Mouse (Mus musculus) myocyte (in vitro differentiated cells): Measurements from ENCODE around the gene Lgals7. TPM values are rescaled to one million over a fixed set of nuclear protein-coding genes. Genes with fewer than 3 reads are reported as not detected.
A peak's percentile ranks its signal among the peaks of the same experiment; 100 is the strongest.

Source experiments
- H3K27me3 ChIP-seq: one replicate; pipeline ENCODE4 v1.6.1; 2011; ENCODE audit not compliant: control insufficient read depth, insufficient read depth, insufficient read length
- H3K36me3 ChIP-seq: one replicate; pipeline ENCODE4 v1.6.1; 2011; ENCODE audit not compliant: control insufficient read depth, insufficient read depth
- H3K4me2 ChIP-seq: one replicate; pipeline ENCODE4 v1.6.1; 2011; ENCODE audit warnings: low read depth, control low read depth
- H3K4me3 ChIP-seq: one replicate; pipeline ENCODE4 v1.5.1; 2011; ENCODE audit warnings: mild to moderate bottlenecking, control low read depth, moderate library complexity
- H3K79me2 ChIP-seq: one replicate; pipeline ENCODE4 v1.6.1; 2011; ENCODE audit not compliant: control insufficient read depth, insufficient read depth
- H3ac ChIP-seq: one replicate; pipeline ENCODE4 v1.6.1; 2011; ENCODE audit not compliant: control insufficient read depth, insufficient read length
- CEBPB ChIP-seq: IDR thresholded peaks from 2 replicates; pipeline ENCODE4 v1.6.1; 2011; ENCODE audit warnings: mild to moderate bottlenecking, moderate library complexity; ENCODE audit not compliant: poor library complexity, insufficient read depth, severe bottlenecking
- E2F4 ChIP-seq: IDR thresholded peaks from one replicate; pipeline ENCODE4 v1.6.1; 2011; ENCODE audit warnings: mild to moderate bottlenecking, control low read depth, moderate library complexity; ENCODE audit not compliant: insufficient read depth
- MAX ChIP-seq: IDR thresholded peaks from one replicate; pipeline ENCODE4 v1.6.1; 2011; ENCODE audit warnings: low read depth, mild to moderate bottlenecking, control low read depth
- MYOD1 ChIP-seq, 3 experiments: IDR thresholded peaks; one replicate each; pipeline ENCODE4 v1.6.1; 2011; ENCODE audit warnings: control low read depth in 2 of 3, low read depth in 2 of 3, mild to moderate bottlenecking in 2 of 3, moderate library complexity in 1 of 3; ENCODE audit not compliant: insufficient read length in 2 of 3, control insufficient read depth in 1 of 3
- MYOG ChIP-seq, 3 experiments: IDR thresholded peaks; one replicate each; pipeline ENCODE4 v1.6.1; 2011; ENCODE audit warnings: control low read depth in 2 of 3, low read depth in 2 of 3, mild to moderate bottlenecking in 2 of 3; ENCODE audit not compliant: insufficient read length in 2 of 3, control insufficient read depth in 1 of 3, insufficient read depth in 1 of 3
- POLR2A ChIP-seq: IDR thresholded peaks from one replicate; pipeline ENCODE4 v1.6.1; 2011; ENCODE audit warnings: low read depth, mild to moderate bottlenecking, control low read depth, moderate library complexity; ENCODE audit not compliant: insufficient read length
- POLR2AphosphoS2 ChIP-seq: IDR thresholded peaks from one replicate; pipeline ENCODE4 v1.6.1; 2011; ENCODE audit warnings: low read depth, control low read depth; ENCODE audit not compliant: insufficient read length
- REST ChIP-seq: IDR thresholded peaks from one replicate; pipeline ENCODE4 v1.6.1; 2011; ENCODE audit warnings: mild to moderate bottlenecking, control low read depth, moderate library complexity; ENCODE audit not compliant: insufficient read depth, insufficient read length
- SRF ChIP-seq: IDR thresholded peaks from one replicate; pipeline ENCODE4 v1.6.1; 2011; ENCODE audit warnings: low read depth; ENCODE audit not compliant: control insufficient read depth, insufficient read length
- TCF12 ChIP-seq: IDR thresholded peaks from one replicate; pipeline ENCODE4 v1.6.1; 2011; ENCODE audit warnings: mild to moderate bottlenecking, control low read depth; ENCODE audit not compliant: poor library complexity, insufficient read depth, severe bottlenecking
- TCF3 ChIP-seq: IDR thresholded peaks from one replicate; pipeline ENCODE4 v1.6.1; 2011; ENCODE audit warnings: low read depth, control low read depth; ENCODE audit not compliant: insufficient read length
- USF1 ChIP-seq: IDR thresholded peaks from one replicate; pipeline ENCODE4 v1.6.1; 2011; ENCODE audit warnings: low read depth, mild to moderate bottlenecking, control low read depth, moderate library complexity
- polyA plus RNA-seq: library from polyadenylated mRNA; unstranded; fragments of >200 nt; fragmentation: generic; extraction: Trizol; gene quantifications from one replicate; pipeline ENCODE4 v1.2.1, GENCODE M21; 2012; ENCODE audit warnings: missing spikeins

Lgals7 gene
- polyA plus RNA-seq, 1 experiment, result 0.50 TPM

GRCm38 (mm10) chr7:28907195-28907594 lies 43.5 kb downstream of the Lgals7 start:
- Histone ChIP-seq H3K36me3 (peaks cover 70% of the 10 kb centered on the region), H3K27me3 (no peaks in the 10 kb centered on the region), H3K4me2 (no peak overlapping the region), H3K79me2 (no peaks in the 10 kb centered on the region), H3ac (no peak overlapping the region), H3K4me3 (no peak overlapping the region)
- TF ChIP-seq SRF (no peak), POLR2AphosphoS2 (peak; percentile 47), MYOD1 (IDR thresholded peaks at IDR 0.05; ENCODE audit: control insufficient read depth in 1 of 3, insufficient read length in 2 of 3, low read depth in 2 of 3) (no peak), REST (no peak)

GRCm38 (mm10) chr7:28911632-28912031 lies 48.0 kb downstream of the Lgals7 start:
- no peak overlapping the region for H3ac ChIP-seq
- TF ChIP-seq POLR2AphosphoS2, result no peak
- no peak for TF ChIP-seq MYOG (IDR thresholded peaks at IDR 0.05; ENCODE audit: control insufficient read depth in 1 of 3, insufficient read depth in 1 of 3, insufficient read length in 2 of 3, low read depth in 2 of 3)
- no peak for TF ChIP-seq POLR2A
- no peak for TF ChIP-seq MYOD1 (IDR thresholded peaks at IDR 0.05; ENCODE audit: control insufficient read depth in 1 of 3, insufficient read length in 2 of 3, low read depth in 2 of 3)
- TF ChIP-seq REST, result no peak
- TF ChIP-seq USF1, result no peak
- no peak for TF ChIP-seq SRF
- TF ChIP-seq MAX, result no peak
- TF ChIP-seq CEBPB, result no peak
- no peak for TF ChIP-seq TCF12
- TF ChIP-seq TCF3, result no peak
- no peak for TF ChIP-seq E2F4
- no peak overlapping the region for H3K4me2 ChIP-seq
- H3K27me3 ChIP-seq, result no peaks in the 10 kb centered on the region
- no peak overlapping the region for H3K4me3 ChIP-seq
- H3K36me3 ChIP-seq, result peaks cover 75% of the 10 kb centered on the region
- no peaks in the 10 kb centered on the region for H3K79me2 ChIP-seq

GRCm38 (mm10) chr7:28913171-28913570 lies 49.5 kb downstream of the Lgals7 start:
- Histone ChIP-seq H3K79me2 (no peaks in the 10 kb centered on the region), H3K4me3 (no peak overlapping the region), H3K27me3 (no peaks in the 10 kb centered on the region), H3K4me2 (no peak overlapping the region), H3K36me3 (peaks cover 65% of the 10 kb centered on the region), H3ac (no peak overlapping the region)
- TF ChIP-seq MYOG (IDR thresholded peaks at IDR 0.05; ENCODE audit: control insufficient read depth in 1 of 3, insufficient read depth in 1 of 3, insufficient read length in 2 of 3, low read depth in 2 of 3), result no peak
- TF ChIP-seq TCF12, result no peak
- TF ChIP-seq SRF, result no peak
- TF ChIP-seq REST, result no peak
- no peak for TF ChIP-seq MAX
- no peak for TF ChIP-seq USF1
- no peak for TF ChIP-seq POLR2A
- TF ChIP-seq POLR2AphosphoS2, result no peak
- no peak for TF ChIP-seq MYOD1 (IDR thresholded peaks at IDR 0.05; ENCODE audit: control insufficient read depth in 1 of 3, insufficient read length in 2 of 3, low read depth in 2 of 3)
- no peak for TF ChIP-seq E2F4
- no peak for TF ChIP-seq CEBPB
- TF ChIP-seq TCF3, result no peak

Other genes with a start within 250 kb of the Lgals7 start
- not detected for gene Acp7, start 232.5 kb upstream of the Lgals7 start, polyA plus RNA-seq
- gene Fbxo27, start 171.0 kb upstream of the Lgals7 start, polyA plus RNA-seq, result not detected
- 33.1 TPM for gene Fbxo17, start 147.0 kb upstream of the Lgals7 start, polyA plus RNA-seq
- gene Mrps12, start 122.0 kb upstream of the Lgals7 start, polyA plus RNA-seq, result 132 TPM
- gene Sars2, start 121.9 kb upstream of the Lgals7 start, polyA plus RNA-seq, result 10.5 TPM
- gene Ccer2, start 107.7 kb upstream of the Lgals7 start, polyA plus RNA-seq, result not detected
- 100.0 TPM for gene Sirt2, start 97.1 kb upstream of the Lgals7 start, polyA plus RNA-seq
- gene Nfkbib, start 96.3 kb upstream of the Lgals7 start, polyA plus RNA-seq, result 59.3 TPM
- 0.12 TPM for gene Rinl, start 74.9 kb upstream of the Lgals7 start, polyA plus RNA-seq
- 230 TPM for gene Hnrnpl, start 55.3 kb upstream of the Lgals7 start, polyA plus RNA-seq
- gene Ech1, start 38.6 kb upstream of the Lgals7 start, polyA plus RNA-seq, result 132 TPM
- 3.0 TPM for gene Lgals4, start 30.0 kb upstream of the Lgals7 start, polyA plus RNA-seq
- 0.24 TPM for gene Capn12, start 17.6 kb downstream of the Lgals7 start, polyA plus RNA-seq
- 270 TPM for gene Actn4, start 98.5 kb downstream of the Lgals7 start, polyA plus RNA-seq
- 335 TPM for gene Eif3k, start 118.0 kb downstream of the Lgals7 start, polyA plus RNA-seq
- 0.18 TPM for gene Map4k1, start 118.2 kb downstream of the Lgals7 start, polyA plus RNA-seq